Mouse (Mus musculus) left cerebral cortex, adult 8-10 months (tissue): ENCODE data around the gene Sorl1. TPM values are rescaled to one million over a fixed set of nuclear protein-coding genes. Genes with fewer than 3 reads are reported as not detected.

Experiments used
- DNase-seq, 2 experiments: peaks; one replicate each; pipeline ENCODE4 v3.0.0; 2022; ENCODE audit warnings: low spot score in 2 of 2
- total RNA-seq, 4 experiments: library from RNA; stranded (reverse); gene quantifications; 2 replicates each; pipeline ENCODE4 v1.2.4; 2022

Gene Sorl1
- total RNA-seq, 4 experiments from 2014 or later = 150 to 183 (median 172) TPM

DNA sequence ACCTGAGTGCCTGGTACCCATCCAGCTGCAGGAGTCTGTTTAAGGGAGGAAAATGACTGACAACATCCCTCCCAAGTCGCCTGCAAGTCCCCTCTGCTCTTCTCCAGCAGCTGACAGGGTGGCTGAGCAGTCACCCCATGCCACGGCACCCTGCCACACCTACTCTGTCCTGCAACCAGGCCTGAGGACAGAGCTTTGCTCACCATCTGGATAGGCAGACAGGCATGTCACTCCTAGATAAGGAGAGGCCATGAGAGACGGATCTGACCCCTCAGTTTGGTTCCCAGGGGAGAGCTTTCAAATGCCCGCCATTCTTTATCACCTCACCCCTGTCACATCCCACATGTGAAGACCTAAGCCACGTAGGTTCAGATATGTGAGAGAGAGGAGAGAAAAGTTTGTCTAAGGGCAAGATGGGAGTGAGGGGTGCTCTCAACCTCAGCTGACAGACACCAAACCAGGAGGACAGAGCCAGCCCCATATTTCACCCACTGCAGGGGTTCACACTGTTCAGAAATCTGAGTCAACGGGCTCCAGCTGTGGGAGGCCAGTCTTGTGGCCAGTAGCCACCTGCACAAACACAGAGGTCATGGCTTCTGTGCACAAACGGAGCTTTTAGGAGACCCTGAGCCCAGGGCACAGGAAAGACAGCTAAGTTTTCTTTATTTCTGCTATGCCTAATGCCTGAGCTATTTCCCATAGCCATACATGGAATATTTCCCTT lies 104.6 kb downstream of the Sorl1 start:
- no peak for DNase-seq

DNA sequence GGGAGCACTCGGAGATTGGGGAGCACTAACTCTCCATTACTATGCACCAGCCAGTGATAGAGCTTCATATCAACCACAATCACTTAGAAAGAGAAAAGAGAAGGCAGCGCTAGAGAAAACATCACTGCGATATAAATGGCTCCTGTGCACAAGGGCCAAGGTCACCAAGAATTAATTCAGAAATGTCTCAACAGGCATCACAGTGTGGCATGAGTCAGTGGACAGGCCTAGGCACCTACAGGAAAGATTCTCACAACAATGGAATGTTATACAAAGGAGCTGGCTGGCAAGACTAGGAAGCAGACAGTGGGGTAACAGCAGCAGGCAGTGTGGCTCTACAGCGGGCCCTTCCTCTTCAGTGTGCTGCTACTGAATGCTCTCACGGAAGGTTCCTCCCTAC lies 115.6 kb downstream of the Sorl1 start:
- DNase-seq = no peak

DNA sequence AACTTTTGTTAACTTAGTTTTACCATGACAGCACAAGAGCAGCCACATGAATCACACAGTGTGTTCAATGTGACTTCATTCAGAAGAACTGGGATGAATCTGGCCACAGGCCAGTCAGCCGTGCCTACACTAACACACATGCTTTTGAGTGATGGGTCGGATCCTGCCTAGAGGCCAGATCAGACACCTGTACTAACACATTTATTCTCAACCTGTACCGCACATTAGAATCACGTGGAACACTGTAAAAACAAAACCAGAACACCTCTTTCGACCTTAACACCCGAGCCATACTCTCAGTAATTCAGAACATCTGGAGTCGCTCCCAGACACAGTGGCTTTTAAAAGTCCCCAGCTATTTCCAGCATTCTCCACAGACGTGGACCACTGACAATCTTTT lies 119.0 kb downstream of the Sorl1 start:
- no peak for DNase-seq

DNA sequence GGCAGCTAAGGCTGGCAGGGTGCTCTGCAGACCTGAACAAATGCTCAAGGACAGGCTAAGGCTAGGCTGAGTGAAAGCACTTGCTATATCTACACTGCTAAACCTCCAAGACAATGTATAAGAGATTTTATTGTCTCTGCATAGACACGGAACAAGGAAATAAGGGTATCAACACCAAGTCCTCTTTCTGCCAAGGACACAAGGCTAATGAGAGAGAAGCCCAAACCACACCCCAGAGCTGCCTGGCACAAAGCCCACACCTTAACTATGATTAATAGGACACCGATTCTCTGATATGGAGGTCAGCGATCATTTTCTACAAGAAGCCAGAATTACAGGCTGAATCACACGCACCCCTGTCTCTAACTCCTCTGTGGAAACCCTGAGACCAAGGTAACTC lies 120.0 kb downstream of the Sorl1 start:
- DNase-seq = no peak

DNA sequence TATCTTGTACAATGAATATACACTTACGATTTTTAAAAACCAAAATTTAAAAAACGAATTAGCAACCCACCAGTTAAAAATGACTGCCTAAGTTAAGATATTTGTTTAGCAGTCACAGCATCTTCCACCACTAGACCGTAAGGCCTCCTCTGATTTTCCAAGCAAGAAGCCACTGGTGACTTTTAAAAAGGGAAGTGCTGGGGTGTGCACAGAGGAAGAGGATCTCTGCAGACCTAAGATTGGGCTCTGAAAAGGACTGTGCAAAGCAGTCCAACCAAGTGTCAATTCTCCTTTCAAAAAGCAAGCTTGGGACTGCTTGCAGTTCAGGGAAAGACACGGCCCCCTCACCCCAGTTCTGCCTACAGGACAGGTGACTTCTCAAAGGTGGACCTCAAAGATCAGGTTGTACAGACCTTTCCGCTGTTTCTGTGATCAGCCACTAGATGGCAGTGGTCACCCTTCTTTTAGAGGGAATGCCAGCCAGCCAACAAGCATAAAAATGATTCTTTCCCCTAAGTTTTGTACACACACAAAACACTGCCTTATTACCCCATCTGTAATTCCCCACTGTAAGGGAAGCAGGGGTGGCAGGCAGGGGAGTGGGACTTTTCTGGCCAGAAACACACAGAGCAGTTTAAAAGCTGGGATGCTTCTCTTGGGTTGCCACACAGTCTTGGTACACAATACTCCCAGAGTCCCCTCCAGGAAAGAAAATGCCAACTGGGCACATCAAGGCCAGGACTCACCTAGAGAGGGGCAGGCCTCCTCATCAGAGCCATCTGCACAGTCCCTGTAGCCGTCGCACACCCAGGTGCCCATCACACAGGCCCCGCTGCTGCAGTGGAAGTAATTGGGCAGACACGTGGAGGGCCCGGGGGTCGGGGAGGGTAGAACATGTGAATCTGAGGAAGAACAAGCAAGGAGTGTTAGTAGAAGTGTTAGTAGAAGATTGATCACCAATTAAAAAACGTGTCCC lies 124.3 kb downstream of the Sorl1 start:
- DNase-seq = no peak

DNA sequence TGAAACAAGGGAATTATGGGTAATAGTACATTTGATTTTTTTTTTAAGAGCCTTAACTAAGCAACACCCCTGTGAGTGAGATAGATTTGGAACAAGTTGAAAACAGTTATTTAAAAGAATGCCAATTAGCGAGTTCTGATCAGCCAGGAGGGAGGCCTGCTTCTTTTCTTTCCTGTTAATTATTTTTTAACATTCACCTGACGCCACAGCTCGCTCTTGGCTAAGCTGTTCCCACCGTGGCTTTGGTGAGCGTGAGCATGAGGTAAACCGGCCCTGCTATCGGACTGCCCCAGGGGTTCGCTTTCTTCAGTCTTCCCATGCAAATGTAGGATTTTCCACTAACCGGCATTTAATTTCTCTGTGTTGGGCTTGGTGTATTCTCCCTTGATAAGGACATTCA lies 128.8 kb downstream of the Sorl1 start:
- no peak for DNase-seq

DNA sequence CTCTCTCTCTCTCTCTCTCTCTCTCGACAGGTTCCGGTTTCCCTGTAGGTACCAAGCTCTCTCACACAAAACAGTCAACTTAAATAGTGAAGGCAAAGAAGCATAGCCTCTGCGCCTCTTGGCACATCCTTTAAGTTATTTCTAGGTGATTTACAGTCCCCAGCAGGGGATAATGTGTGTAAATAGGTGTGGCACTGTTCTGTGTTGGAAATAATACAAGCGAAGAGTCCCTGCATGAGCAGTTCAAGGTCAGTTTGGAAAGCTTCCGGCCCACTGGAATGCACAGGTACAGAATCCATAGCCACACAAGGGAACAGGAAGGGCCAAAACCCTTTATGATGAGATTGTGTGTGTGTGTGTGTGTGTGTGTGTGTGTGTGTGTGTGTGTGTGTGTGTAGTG lies 130.3 kb downstream of the Sorl1 start:
- DNase-seq = no peak

DNA sequence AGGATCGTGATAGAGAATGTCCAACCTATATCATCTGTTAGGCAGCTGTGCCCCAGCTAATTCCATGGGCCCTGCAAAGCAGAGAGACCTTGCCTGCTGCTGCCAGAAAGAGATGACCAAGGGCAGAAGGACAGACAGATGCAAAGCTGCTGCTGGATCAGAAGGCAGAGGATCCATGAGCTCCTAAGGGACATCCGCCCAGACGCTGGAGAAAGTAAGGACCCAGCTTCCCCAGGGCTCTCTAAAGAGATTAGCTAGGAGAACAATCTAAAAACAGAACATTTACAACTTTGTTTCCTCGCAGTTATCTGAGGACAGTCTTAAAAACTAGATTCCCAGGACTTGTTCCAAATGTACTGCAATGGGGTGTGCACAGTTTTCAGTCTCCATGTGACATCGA lies 131.3 kb downstream of the Sorl1 start:
- no peak for DNase-seq

DNA sequence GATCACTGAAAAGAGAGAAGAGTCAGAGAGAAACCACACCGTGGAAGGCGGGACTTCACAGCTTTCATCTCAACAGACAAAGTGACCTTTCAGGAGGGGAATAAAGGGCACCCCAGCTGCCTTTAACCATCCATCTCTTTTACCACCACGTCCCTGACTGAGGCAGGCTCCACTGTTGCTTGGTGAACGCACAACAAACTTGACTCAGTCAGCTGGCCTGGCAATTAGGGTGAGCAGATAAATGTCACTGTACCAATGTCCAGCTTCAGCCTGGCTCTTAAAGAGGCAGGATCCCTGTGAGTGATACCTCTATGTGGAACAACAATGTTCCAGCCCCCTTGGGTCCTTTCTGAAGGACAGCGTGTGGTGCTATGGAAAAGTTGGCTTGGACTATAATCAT lies 138.5 kb downstream of the Sorl1 start:
- no peak for DNase-seq

DNA sequence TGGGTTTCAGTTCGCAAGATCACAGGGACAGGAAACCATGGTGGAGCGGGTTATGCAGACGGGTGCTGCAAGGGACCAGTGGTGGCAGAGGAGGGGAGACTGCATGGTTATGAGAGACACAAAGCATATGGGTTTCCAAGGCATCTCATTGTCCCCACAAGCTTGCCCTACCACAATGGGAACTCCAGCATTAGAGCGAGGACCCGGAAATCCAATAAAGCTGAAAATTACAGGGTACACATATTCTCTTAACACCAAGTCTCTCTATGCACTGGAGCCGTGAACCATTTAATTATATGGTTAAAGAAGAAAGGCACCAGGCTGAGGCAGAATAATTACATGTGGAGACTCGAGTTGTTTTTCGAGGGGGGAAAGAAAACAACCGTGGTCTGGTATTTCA lies 139.0 kb downstream of the Sorl1 start:
- DNase-seq = no peak

DNA sequence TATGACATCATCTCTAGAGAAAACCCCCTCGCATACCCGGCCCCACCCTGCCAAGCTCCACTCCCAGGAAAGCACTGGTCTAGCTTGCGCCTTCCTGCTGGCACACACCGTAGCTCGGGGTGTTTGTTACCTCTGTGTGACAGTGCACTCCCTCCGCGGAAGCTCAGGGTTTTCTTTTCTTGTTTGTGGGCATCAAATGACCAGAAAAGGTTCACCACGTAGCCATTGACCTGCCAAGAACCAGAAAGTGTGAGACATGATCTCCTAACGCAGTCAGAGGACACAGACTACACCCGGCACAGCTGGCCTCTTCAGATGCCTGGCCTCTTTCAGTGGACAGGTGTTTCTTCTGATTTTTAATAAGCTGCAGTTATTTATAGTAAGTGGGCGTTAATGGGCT lies 139.8 kb downstream of the Sorl1 start:
- no peak for DNase-seq

DNA sequence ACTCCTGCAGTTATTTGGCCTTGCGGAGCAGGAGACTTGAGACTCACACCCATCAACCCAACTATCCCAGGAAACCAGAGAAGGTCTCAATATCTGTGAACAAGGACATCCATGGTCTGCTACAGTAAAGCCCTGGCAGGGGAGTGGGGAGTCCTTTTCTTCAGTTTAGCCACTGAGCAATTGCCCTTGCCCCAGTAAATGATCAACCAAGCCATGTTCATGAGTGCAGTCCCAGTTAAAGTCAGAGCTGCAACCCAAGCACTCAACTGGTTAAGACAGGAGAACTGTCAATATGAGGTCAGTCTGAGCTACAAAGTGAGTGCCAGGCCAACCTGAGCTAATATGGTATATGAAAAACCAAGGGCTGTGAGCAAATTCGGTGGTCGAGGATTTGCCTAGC lies 140.8 kb downstream of the Sorl1 start:
- DNase-seq = no peak

DNA sequence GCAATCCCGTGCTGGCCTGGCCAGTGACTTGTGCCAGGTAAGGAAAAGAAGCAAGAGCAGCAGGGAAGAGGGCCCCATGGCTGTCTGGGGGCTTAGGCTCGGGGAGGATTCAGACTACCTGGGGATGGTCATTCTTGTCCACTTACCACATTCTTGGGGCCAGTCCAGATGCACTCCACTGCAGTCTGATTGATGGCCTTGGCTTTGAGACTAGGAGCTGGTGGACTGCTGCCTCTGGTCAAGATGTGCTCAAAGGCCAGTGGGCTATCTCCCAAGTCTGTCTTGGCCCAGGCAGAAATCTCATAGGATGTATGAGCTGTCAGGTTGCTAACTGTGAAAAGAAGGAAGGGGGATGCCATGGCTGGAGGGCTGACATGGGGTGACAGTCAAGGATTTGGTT lies 141.3 kb downstream of the Sorl1 start:
- DNase-seq = no peak

DNA sequence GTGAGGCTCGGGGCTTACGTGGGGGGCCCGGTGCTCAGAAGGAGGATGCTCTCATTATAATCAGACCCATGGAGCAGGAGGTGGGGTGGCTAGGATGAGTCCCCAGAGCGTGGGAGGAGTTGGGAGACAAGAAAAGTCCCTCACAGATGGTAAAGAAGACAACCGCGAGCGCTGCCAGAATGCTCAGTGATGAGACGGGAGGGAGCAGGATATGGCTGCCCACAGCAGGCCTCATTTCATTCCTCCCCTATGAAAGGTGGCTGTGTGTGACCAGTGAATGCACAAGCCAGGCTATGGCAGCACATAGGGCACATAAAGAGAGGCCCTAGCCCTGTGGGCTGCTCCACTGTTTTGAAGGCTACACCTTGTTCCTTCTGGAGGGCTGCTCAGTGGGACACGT lies 142.1 kb downstream of the Sorl1 start:
- peak in 1 of 2 experiments; percentile 78 for DNase-seq

DNA sequence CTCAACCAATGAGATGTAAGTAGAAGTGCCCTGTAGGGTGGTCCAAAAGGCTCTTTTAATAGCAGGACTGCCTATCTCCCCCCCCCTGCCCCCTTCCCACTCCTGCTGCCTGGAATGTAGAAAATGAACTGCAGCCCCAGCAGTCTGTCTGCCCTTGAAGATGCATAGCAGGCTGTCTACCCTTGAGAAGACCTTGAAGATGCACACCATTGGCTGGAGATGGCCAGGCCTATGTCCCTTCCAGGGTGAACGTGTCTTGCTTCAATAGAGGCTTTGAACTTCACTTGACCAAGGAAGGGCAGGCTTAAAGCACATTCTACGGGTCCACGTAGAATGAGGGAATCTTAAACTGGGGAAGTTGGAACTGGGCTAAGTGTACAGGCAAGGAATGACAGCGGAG lies 142.8 kb downstream of the Sorl1 start:
- DNase-seq = no peak

DNA sequence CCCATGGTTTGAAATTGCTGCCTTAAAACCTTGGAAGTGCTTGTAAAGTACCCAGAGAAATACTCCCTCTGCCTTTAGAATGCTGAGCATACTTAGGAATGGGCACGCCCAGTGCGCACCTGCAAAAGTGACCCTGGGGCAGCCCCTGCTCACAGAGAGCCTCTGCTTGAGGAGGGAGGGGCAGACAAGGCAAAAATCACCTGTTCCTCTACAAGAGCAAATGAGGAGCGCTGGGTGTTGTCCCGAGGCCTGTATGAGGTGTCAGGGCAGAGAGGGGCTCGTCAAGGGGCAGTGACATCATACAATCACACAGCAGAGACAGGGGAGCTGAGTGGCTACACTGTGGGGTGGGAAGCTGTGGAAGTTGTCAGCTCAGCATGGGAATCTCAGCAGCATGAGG lies 143.3 kb downstream of the Sorl1 start:
- no peak for DNase-seq

DNA sequence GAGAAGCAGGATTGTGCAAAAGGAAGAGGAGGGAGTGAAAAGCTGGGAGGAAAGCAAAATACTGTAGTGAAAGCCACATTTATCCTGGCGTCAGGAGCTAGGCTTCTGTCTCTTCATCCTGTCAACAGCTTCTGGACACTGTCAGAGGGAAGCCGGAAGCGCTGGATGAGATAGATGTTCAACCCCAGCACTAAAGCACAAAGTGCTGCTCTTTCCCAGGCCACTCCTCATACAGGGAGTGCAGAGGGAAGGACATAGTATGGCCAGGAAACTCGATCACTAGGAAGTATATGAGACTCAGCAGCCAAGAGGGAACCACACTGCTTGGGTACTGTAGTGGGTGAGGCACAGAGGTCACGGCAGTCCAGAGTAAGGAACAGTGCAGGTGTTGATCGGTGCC lies 145.7 kb downstream of the Sorl1 start:
- DNase-seq = no peak

DNA sequence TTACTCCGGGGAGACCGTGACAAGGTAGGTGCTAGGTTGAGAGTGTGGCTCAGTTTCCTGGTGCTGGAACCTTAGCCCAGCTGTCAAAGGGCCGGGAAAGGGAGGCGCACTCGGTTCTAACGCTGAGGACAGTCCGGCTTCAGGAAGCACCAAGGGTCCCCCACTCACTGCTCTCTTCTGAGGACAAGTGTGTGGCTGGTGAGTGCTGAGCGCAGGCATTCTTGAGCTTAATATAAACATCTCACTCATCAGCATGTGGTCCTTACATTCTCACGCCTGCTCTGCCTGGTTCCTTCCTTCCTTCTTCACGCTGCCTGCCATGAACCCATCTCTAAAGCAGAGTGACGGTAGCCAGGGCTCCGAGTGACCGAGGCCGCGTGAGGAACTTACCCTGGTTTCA lies 148.1 kb downstream of the Sorl1 start:
- DNase-seq = no peak

DNA sequence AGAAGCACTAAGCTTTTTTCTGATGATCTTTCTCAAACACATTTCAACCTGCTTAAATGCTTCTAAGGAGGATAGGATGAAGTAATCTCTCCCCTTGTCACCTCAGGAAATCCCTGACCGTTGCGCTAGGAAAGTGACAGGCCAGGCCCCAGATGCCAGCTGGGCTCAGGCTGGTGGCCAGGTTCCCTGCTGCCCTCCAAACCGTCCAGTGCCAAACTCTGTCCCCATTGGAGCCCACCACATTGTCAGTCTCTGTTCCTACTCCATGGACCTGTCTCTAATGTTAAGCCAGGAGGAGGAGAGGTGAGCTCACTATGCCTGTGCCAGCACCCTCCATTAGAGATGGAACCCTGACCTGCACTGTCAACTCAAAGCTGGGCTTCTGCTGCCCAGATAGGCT lies 149.4 kb downstream of the Sorl1 start:
- DNase-seq = no peak

DNA sequence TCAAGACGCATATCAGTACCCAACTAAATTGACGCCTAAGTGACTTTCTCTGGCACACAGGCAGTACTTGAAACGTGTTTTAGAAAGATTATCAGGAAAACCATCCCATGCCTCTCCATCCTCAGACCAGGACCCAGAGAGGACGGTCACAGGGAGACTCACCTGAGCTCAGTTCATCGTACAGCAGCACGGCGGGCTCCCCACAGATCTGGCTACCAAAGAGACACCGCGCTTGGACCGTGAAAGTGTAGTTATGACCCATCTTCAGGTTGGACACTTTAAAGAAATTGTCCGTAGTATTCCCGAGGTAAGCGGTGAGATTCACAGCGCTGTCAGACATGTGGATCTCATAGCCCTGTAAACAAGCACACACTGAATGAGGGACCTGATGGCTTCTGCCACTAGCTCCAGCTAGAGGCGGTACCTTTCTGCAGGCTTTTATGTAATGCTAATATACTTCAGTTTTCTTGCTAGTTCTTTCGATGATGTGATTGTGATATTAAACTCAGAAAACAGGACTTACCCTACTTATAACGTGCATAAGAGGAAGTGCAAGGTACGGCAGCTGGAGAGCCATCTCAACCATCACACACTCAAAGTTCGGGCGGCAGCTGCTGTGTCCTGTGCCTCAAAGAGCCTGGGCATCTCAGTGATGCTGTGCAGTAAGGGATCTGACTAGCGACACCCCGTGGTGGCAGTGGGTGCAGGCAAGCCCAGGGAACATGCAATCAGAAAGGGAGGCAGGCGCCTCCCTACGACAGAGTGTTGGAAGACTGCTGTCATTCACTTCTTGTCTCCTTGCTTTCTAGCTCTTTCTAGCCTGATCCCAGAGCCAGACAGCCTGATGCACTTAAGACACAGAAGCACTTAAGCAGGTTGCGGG lies 150.1 kb downstream of the Sorl1 start:
- DNase-seq = peak; percentile 71 to 73

DNA sequence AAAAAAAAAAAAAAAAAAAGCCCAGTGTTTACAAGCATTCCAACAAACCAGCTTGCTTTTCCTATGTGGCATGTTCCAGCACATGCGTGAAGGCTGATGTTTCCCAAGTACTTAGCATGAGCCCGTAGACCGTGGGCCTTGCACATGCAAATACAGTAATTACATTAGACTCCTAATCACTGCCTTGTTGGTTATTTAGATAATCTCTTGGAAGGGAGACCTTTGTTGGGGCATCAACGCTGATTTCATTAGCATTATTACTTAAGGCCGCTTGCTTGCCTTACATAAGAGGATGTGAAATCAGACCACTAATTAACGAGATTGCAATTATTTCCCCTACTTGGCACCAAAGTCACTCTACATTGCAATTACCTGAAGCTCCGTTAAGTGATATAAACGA lies 154.1 kb downstream of the Sorl1 start:
- no peak for DNase-seq
